Mouse (Mus musculus): ENCODE results near the gene Rnf216.

- no peak for TF ChIP-seq GATA1 (IDR thresholded peaks at IDR 0.05; ENCODE audit: low read length)
- no peak for TF ChIP-seq TAL1 (IDR thresholded peaks at IDR 0.05; ENCODE audit: low read length)
Observed at GRCm38 (mm10) chr5:142962444-142962961, 150.3 kb downstream of the Rnf216 start.
